In genomic region chr14:31269456-31270100, GRCm38 (mm10) we compare ENCODE assay signal across 9 mouse cellular contexts. TPM values are rescaled to one million over a fixed set of nuclear protein-coding genes. Genes with fewer than 3 reads are reported as not detected.
DNase-seq lines count a peak whose midpoint lies in the region; ATAC-seq lines count a peak whose summit lies in the region.
"Had no signal": no experiment of that assay in that cellular context is flagged by ENCODE, and none has a peak within 500 bp of the region (broad histone marks: within the 10 kb centered on the region; RNA-seq: fewer than 3 reads in every experiment).

No protein-coding gene starts in this region.

- peak; percentile 86 for DNase-seq in embryo, embryonic 10 days (ENCODE audit: low spot score)
- DNase-seq in left cerebral cortex, adult 18-20 months (ENCODE audit: low spot score in 2 of 2), result peak; percentile 27
- peak; percentile 21 for DNase-seq in lung, postnatal 25 days (ENCODE audit: low spot score)
- peak; percentile 76 for DNase-seq in right cerebral cortex, postnatal 10 days (ENCODE audit: low spot score in 2 of 2)
- DNase-seq in cerebellum, adult 9-11 months, result no peak

- ATAC-seq in erythroblast, adult 5-6 weeks (replicated peaks; ENCODE audit: low FRiP score, poor library complexity, severe bottlenecking), result no peak
- ATAC-seq in hematopoietic stem cell, adult 5-6 weeks (replicated peaks in 1 of 2; ENCODE audit: insufficient read depth in 1 of 2, low FRiP score in 2 of 2, low TSS enrichment in 1 of 2, low read depth in 1 of 2, poor library complexity in 2 of 2, severe bottlenecking in 2 of 2), result peak; percentile 48 to 52; a peak in 3 of 4 replicates

- peaks cover 16% of the 10 kb centered on the region for H3K4me1 ChIP-seq in erythroblast, embryonic 14.5 days (ENCODE audit: control insufficient read depth)

- H3K9me3 ChIP-seq in erythroblast, embryonic 14.5 days (ENCODE audit: control insufficient read depth, low read length), result no peaks in the 10 kb centered on the region

- H3K36me3 ChIP-seq in erythroblast, embryonic 14.5 days (ENCODE audit: control insufficient read depth), result no peaks in the 10 kb centered on the region

- peak overlapping the region; percentile 9 for H3K4me3 ChIP-seq in erythroblast, embryonic 14.5 days (replicated peaks)
- H3K4me3 ChIP-seq: heart, adult 2 months had no signal

- H3K27me3 ChIP-seq in erythroblast, embryonic 14.5 days (ENCODE audit: control insufficient read depth), result peaks cover 17% of the 10 kb centered on the region

RNA-seq across cellular contexts. Expression of gene Bap1, which starts 18.3 kb away (rescaled TPM):
- 6.7 and 6.9 TPM in 2 replicates for polyA plus RNA-seq in erythroblast, embryonic 14.5 days (2012)
- 4.0 and 11.1 TPM in 2 replicates for total RNA-seq in erythroblast, adult 5-6 weeks (2015; ENCODE audit: low replicate concordance)
- 22.9 and 32.1 TPM in 2 replicates for total RNA-seq in erythroblast, adult 5-6 weeks (2017; ENCODE audit: low replicate concordance)
- total RNA-seq in hematopoietic stem cell, adult 5-6 weeks (2017), result 58.2 and 72.6 TPM in 2 replicates
- 100 to 1,000 TPM; 145 TPM for total RNA-seq in left cerebral cortex, adult 18-20 months (2021)

RNA-seq across cellular contexts. Expression of gene Phf7, which starts 18.5 kb away (rescaled TPM):
- 0.21 and 0.27 TPM in 2 replicates for polyA plus RNA-seq in erythroblast, embryonic 14.5 days (2012)
- 4.8 and 11.5 TPM in 2 replicates for total RNA-seq in erythroblast, adult 5-6 weeks (2015; ENCODE audit: low replicate concordance)
- total RNA-seq in erythroblast, adult 5-6 weeks (2017; ENCODE audit: low replicate concordance), result 2.5 and 4.8 TPM in 2 replicates
- 14.6 and 21.7 TPM in 2 replicates for total RNA-seq in hematopoietic stem cell, adult 5-6 weeks (2017)
- 1 to 10 TPM; 3.2 to 4.1 TPM for total RNA-seq in left cerebral cortex, adult 18-20 months (2021)

RNA-seq across cellular contexts. Expression of gene Sema3g, which starts 51.9 kb away (rescaled TPM):
- polyA plus RNA-seq in erythroblast, embryonic 14.5 days (2012), result not detected in 2 replicates
- total RNA-seq in erythroblast, adult 5-6 weeks (2015; ENCODE audit: low replicate concordance), result not detected in 2 replicates
- total RNA-seq in erythroblast, adult 5-6 weeks (2017; ENCODE audit: low replicate concordance), result not detected in 2 replicates
- total RNA-seq in hematopoietic stem cell, adult 5-6 weeks (2017), result 0.06 and 0.20 TPM in 2 replicates
- total RNA-seq in left cerebral cortex, adult 18-20 months (2021), result 1 to 10 TPM; 4.7 to 5.3 TPM

RNA-seq across cellular contexts. Expression of gene Nisch, which starts 52.8 kb away (rescaled TPM):
- polyA plus RNA-seq in erythroblast, embryonic 14.5 days (2012), result 8.6 and 10.6 TPM in 2 replicates
- total RNA-seq in erythroblast, adult 5-6 weeks (2015; ENCODE audit: low replicate concordance), result 30.2 and 34.1 TPM in 2 replicates
- 19.5 and 21.8 TPM in 2 replicates for total RNA-seq in erythroblast, adult 5-6 weeks (2017; ENCODE audit: low replicate concordance)
- 101 and 126 TPM in 2 replicates for total RNA-seq in hematopoietic stem cell, adult 5-6 weeks (2017)
- 100 to 1,000 TPM; 359 to 363 TPM for total RNA-seq in left cerebral cortex, adult 18-20 months (2021)

RNA-seq across cellular contexts. Expression of gene Dnah1, which starts 54.1 kb away (rescaled TPM):
- polyA plus RNA-seq in erythroblast, embryonic 14.5 days (2012), result 0.01 TPM in 1 of 2 replicates, not detected in the other
- total RNA-seq in erythroblast, adult 5-6 weeks (2015; ENCODE audit: low replicate concordance), result not detected in 2 replicates
- total RNA-seq in erythroblast, adult 5-6 weeks (2017; ENCODE audit: low replicate concordance), result under 0.01 TPM in 1 of 2 replicates, not detected in the other
- 1.1 and 1.9 TPM in 2 replicates for total RNA-seq in hematopoietic stem cell, adult 5-6 weeks (2017)
- total RNA-seq in left cerebral cortex, adult 18-20 months (2021), result 1 to 10 TPM; 4.9 to 5.1 TPM
